Mouse (Mus musculus) heart, adult 8-10 months (tissue): ENCODE measurements around the gene Sell. TPM values are rescaled to one million over a fixed set of nuclear protein-coding genes. Genes with fewer than 3 reads are reported as not detected.
"Not testable (repeated sequence)": the region's sequence is repeated elsewhere in the genome, so short reads cannot be mapped to it uniquely, and the experiment has no call there.

Experiments
- DNase-seq: peaks from one replicate; pipeline ENCODE4 v3.0.0; 2022; ENCODE audit warnings: low spot score
- total RNA-seq, 4 experiments: library from RNA; stranded (reverse); gene quantifications; 2 replicates each; pipeline ENCODE4 v1.2.4; 2022

Gene Sell
- total RNA-seq, result 1 to 10 TPM in 3 of 4 experiments, under 1 TPM in 1; 0.71 to 3.5 (median 1.1) TPM

GRCm38 (mm10) chr1:164061925-164062324 lies at the start of gene Sell:
TSS of gene Sell (plus strand) at chr1:164061982.
- DNase-seq, result no peak

DNA sequence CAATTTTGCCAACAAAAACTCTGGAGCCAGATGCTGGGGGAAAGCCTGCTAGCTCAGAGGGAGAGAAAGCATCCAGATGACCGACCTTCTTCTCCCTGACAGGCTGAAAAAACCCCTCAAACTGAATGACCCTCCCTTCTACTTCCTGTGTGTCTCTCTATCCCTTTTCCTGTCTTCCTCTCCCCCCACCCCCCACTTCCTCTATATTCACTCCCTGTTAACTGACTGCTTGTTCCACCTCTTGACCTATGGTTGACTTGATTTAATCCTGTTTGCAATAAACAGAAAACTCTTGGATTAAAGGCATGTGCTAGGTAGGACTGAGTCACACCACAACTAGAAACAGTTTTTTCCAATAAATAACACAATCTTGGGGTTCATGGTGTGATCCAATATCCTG lies 47.2 kb upstream of the Sell start:
- no peak for DNase-seq

- DNase-seq, result no peak
Measured at GRCm38 (mm10) chr1:164018221-164018896, 43.4 kb upstream of the Sell start.

- DNase-seq, result no peak
Measured at GRCm38 (mm10) chr1:164019789-164020188, 42.0 kb upstream of the Sell start.

DNA sequence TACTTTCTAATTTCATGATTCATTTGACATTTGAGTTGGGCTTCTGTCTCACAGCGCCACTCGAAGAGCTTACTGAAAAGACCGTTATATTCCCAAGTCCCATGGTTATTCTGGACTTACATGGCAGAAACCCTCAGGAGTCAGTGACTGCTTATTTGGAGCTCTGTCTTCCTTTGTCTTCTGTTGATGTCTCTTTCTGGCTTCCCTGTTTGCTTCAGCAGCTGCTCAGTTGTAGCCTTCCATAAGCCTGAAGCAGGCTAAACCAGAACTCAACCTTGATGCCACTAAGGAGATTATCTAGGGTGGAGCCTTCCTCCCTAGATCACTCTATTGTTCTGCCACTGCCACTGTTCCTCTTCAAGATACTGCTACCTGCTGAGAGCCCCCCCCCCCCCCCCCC lies 41.0 kb upstream of the Sell start:
- not testable (repeated sequence) for DNase-seq

GRCm38 (mm10) chr1:164022106-164022505 lies 39.7 kb upstream of the Sell start:
- DNase-seq, result not testable (repeated sequence)

DNA sequence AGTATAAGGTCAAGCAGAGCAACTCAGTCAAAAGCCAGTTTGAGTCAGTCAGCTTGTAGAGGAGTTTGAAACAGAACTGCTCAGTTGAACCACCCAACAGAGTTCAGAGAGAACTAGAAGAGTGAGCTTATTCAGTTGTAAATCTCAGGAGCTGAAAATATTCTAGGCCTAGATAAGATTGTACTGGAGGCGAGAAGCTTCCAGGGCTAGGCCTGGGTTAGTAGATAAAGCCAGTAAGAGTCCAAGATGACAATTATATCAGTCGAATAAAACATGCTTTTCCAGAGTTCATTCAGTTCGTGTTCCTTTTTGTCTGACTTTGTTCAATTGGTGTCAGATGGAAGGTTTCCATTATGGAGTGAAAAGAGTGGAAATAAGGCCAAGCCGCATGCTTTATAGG lies 36.1 kb upstream of the Sell start:
- no peak for DNase-seq

DNA sequence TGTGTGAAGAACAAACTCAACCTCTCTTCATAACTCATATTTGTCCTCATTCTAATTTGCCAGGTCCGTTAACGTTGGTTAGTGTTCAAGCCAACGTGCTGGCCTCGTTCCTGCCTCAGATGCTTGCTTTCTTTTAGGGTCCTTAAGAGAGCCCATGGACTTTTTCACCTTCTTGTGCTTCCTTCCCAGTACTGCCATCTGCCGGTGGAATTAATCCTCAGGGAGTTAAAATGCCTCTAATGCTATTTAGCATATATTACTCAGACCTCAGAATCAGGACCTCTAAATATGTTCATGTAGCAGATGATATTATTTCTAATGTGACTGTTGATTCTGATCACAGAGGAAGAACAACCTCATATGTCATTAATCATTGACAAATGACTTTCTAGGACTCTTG lies 34.4 kb upstream of the Sell start:
- no peak for DNase-seq

DNA sequence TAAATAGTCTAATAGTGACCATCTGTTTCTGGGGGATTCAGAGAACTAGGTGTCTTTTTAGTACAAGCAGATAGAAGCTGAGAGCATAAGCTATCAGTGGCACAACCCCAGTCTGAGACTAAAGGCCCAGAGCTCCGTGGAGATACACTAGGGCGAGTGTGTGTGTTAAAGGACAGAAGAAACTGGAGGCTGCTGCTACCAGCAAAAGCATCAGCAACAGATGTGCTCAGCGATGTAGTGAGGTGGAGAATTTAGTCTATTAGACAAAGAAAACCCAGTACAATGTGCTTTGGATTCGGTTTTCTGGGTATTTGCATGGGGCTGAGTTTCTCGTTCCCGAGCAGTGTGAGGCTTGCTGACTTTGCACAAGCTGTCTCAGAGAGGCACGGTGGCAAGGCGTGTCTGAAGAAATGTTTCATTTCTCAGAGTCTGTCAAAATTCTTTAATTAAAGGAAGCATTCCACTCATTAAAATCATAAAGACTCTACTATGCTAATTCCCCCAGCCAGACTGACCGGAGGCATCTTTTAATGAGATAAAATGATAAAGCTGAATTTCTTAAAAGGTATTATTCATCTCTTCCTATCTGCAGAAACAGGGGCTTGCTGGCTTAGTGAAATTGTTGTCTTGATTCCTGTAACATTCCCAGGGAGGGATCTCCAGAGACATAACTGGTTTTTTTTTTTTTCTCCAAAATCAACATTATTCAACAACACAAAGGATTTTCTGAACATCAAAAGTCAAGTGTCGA lies 21.2 kb upstream of the Sell start:
- DNase-seq, result no peak

DNA sequence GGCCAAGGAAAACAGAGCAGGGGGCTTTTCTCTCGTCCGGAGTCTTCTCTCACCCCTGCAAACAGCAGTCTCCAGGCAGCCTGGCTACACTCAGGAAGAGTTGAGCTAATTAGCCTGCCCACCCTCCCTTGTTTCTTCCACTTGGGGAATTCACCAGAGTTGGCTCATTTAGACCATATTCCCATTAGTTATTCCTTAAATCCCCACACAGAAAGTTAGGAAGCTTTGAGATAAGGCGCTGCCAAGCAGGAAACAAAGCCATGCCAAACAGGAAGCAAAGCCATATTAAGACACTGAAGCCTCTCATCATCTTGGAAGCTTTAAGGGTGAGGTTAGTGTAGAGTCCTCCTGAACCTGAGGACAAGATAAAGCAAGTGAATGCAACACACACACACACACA lies 18.2 kb upstream of the Sell start:
- peak; percentile 61 for DNase-seq

DNA sequence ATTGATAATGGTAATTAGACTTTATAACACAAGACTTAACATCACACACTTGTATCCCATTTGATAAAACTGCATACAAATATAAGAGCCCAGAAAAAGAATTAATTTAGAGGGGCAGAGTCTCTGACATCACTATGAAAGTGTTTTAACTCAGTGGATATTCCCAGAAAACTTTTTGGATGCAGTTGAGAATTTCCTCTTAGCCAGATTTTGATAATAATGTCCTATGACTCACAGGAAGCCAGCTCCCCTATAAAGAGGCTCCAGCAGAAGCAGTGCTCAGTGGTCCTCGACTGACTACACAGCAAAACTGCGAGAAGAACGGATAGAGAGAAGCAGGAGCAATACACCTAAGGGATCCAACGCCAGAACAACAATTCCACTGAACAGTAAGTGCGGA lies 13.8 kb upstream of the Sell start, which contains the start of gene Sele:
Gene Sele (plus strand): TSS at position 301 of the 400 bp plus-strand sequence.
- no peak for DNase-seq

GRCm38 (mm10) chr1:164053561-164053960 lies 8.2 kb upstream of the Sell start:
- no peak for DNase-seq

GRCm38 (mm10) chr1:164054800-164055199 lies 7.0 kb upstream of the Sell start:
- no peak for DNase-seq

DNA sequence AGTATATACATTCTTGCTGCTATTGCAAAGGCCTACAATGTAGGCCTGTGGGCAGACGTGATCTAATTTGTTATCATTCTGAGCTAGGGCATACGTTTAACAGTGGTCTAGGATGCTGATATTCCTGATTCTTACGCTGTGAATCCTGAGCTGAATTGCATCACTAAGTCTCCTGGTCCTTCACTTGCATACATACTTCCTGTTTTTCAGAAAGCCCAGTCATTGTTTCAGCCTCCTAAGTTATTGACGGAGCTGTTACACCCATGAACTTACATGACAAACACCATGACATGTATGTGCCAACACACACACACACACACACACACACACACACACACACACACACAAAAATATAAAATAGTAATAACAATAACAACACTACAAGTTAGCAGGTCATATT lies 1.7 kb upstream of the Sell start:
- no peak for DNase-seq

DNA sequence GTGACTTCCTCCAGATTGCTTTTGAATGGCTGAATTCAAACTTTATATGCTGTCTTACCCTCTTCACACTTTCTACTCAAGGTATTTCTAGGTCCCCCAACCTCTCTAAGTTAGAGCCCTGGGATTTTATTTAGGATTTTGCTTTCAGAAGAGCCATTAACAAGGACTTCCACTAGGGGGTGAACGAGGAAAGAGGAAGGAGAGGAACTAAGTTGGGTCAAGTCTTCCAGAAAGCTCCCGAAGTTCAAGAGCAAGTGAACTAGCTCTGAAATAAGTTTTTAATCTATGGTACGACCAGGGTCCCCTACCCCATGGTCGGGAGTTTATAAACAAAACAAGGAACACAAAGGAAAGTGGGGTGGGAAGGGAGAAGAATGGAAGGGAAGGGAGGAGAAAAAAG lies 504 bp upstream of the Sell start:
- DNase-seq, result peak; percentile 11

DNA sequence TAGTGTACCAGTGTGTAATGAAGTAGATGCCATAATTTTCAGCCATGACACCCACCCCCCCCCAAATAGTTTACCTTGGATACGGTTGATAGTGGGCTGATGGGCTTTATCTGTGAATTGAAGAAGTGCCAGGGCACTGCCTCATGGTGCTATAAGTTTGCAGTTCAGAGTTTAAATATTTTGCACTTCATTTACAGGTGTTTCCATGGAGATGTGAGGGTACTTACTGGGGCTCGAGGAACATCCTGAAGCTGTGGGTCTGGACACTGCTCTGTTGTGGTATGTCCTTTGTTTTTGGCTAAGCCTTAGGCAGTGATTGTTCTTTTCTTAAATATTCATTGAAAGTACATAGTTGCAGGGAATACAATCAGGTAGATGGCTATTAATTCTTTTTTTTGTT lies 1.1 kb downstream of the Sell start:
- no peak for DNase-seq

DNA sequence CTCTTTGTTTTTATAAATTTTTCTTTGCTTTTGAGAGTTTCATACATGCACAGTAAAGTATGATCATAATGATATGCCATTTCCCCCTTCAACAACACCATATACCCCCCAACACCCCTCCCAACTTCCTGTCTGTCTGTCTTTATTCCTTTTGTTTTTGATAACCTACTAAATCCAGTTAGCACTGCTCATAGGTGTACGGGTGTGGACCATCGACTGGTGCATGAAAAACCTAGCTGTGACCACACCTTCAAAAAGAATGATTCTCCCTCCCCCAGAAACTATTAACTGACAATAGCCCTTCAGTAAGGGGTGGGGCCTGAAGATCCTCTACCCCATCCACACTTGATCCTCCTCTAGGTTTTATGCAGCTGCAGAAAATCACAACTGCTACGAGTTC lies 2.0 kb downstream of the Sell start:
- DNase-seq, result no peak

DNA sequence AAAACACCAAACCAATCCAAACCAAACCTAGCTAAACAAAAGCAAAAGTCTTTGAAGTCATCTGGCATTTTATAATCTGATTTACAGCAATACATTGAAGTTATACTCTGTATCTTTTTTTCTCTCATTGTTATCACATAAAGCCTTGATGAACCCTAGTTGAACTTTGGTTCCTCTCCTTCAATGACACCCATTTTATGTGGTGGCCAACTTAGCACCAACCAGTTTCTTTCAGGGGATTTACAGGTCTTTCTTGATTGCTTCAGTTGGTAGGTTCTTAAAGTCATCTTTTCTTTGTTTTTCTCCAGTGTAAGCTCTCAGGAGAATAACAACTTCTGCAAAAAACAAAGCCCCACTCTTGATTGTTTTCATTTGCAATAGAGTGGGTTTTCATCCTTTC lies 7.5 kb downstream of the Sell start:
- DNase-seq, result no peak

GRCm38 (mm10) chr1:164070461-164070860 lies 8.7 kb downstream of the Sell start:
- DNase-seq, result no peak

- DNase-seq, result no peak
Measured at GRCm38 (mm10) chr1:164071111-164071510, 9.3 kb downstream of the Sell start.

- no peak for DNase-seq
Measured at GRCm38 (mm10) chr1:164072001-164072400, 10.2 kb downstream of the Sell start.

- no peak for DNase-seq
Measured at GRCm38 (mm10) chr1:164073091-164073490, 11.3 kb downstream of the Sell start.

DNA sequence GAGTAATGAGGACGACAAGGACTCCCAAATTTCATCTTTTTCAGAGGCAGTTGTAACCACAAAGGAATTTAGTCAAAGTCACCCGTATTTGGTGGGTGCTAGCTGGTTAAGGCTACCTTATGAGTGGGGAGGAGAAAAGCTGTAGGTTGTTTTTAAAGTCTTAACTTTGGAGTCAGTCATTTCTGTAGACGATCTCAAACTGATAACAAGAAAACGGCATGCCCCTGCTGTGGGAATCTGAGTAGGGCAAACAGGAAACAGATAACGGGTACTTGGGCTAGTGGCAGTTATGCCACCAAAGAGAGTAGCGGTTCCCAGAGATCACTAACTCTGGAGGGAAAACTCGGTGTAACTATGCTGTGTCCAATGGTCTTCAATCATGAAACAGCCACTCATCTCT lies 12.0 kb downstream of the Sell start:
- DNase-seq, result no peak
